Mouse (Mus musculus): ENCODE measurements around the gene Tlr9. TPM values are rescaled to one million over a fixed set of nuclear protein-coding genes. Genes with fewer than 3 reads are reported as not detected.

The Tlr9 gene
- polyA plus RNA-seq, 1 experiment from 2014 or later = 0.12 TPM

DNA sequence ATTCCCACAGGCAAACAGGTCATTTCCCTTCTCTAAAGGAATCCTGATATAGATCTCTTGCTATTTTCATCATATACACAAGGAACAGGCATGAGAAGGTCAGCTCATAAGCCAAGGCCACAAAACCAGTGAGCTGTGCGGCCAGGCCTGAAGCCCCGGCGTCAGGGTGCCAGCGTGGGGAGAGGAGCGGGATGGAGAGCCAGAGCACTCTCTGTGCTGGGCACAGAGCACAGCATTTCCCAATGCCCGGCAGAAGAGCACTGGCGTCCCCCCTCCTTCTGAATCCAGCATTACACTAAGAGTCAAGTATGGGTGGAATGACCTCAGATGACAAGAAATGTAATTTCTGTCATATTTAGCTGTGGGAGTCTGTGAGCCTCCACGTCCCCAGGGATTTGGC lies 15.0 kb downstream of the Tlr9 start:
- no peak overlapping the region for H3K27ac ChIP-seq
- no peak for ATAC-seq (ENCODE audit: insufficient number of reproducible peaks, low FRiP score, low TSS enrichment, low read depth)
- no peak overlapping the region for H3K4me2 ChIP-seq
- peaks cover 98% of the 10 kb centered on the region for H3K36me3 ChIP-seq
- H3K4me1 ChIP-seq = no peaks in the 10 kb centered on the region
- no peaks in the 10 kb centered on the region for H3K9me3 ChIP-seq
- H3K4me3 ChIP-seq = no peak overlapping the region
- 89% methylated on average over 8 of the region's 8 CpGs for WGBS
- H3K27me3 ChIP-seq = no peaks in the 10 kb centered on the region
- no peak overlapping the region for H3K9ac ChIP-seq

DNA sequence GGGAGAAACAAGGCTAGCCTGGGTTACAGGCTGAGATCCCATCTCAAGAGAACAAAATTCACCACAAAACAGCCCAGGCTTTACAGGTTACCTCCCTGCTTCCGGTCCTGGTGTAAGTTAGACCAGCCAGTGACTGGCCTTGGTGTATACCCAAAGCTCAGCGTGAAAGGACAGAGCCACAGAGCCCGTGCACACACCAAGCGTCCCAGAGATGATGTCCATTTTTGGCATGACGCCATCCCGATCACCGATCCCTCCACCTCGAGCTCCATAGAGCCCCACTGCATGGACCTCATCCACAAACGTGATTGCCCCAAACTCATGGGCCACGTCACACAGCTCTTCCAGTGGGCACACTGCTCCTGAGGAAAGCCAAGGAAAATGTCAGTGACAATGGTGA lies 15.5 kb downstream of the Tlr9 start:
- Histone ChIP-seq H3K4me3 (no peak overlapping the region), H3K27me3 (no peaks in the 10 kb centered on the region), H3K4me2 (no peak overlapping the region), H3K4me1 (0 out of 2 replicates have a peak, but pooled peaks cover under 1% of the 10 kb centered on the region), H3K9ac (no peak overlapping the region), H3K36me3 (peaks cover 99% of the 10 kb centered on the region), H3K9me3 (no peaks in the 10 kb centered on the region), H3K27ac (no peak overlapping the region)
- ATAC-seq (ENCODE audit: insufficient number of reproducible peaks, low FRiP score, low TSS enrichment, low read depth) = no peak
- 93% methylated on average over 10 of the region's 10 CpGs for WGBS

DNA sequence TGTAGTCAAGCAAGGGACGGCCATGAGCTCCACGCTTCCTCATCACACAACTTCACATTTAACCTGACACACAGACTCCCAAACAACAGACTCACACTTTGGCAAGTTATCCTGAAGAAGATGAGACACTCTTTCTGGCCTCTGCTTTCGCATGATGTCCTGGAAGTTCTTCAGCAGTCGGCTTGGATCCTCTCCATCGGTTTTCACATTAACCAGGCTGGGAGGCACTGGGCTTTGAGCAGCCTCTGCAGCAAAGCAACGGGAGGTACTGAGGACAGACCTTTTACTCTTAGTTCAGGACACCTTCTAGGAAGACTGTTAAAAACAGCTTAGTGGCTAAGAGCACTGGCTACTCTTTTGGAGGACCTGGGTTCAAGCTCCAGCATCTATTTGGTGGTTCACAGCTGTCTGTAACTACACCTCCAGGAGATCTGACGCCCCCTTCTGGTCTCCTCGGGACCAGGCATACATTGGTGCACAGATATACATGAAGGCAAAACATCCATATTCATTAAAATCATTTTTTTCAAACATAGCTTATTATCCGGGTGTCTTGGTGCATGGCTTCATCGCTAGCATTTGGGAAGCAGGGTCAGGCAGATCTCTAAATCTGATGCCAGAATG lies 19.3 kb downstream of the Tlr9 start:
- Histone ChIP-seq H3K4me1 (peaks cover 12% of the 10 kb centered on the region), H3K9ac (no peak overlapping the region), H3K27ac (no peak overlapping the region), H3K4me3 (no peak overlapping the region), H3K36me3 (peaks cover 73% of the 10 kb centered on the region), H3K4me2 (no peak overlapping the region), H3K27me3 (no peaks in the 10 kb centered on the region), H3K9me3 (no peaks in the 10 kb centered on the region)
- WGBS = 90% methylated on average over 10 of the region's 10 CpGs
- no peak for ATAC-seq (ENCODE audit: insufficient number of reproducible peaks, low FRiP score, low TSS enrichment, low read depth)

DNA sequence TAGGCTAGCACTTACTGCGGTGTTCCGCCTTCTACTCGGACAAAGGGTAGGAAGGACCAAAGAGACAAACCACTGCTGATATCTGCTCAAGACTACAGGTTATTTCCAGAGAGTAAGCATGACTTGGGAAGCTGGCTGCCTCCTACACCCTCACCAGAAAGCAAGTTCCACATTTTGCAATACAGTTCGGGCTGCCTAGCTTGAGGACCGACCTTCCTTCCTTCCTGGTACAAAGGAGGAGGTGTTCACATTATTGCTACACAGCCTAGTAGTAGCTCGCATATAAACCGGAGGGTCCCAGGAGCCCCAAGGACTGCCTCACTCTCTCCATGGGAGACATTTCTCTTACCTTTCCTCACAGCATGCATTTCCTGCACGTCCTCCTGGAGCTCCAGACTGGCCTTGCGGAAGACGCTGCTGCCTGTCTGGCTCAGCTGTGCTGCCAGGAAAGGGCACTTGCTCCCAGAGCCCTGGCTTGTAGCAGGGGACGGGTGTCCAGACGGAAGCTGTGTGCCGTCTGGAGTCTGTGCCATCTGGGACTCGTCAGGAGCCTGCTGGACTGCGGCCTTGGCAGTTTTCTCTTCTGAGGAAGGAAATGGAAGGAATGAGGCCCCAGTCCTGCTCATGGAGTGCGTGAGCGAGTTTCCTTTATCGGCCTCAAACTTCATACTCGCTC lies 20.6 kb downstream of the Tlr9 start:
- no peak overlapping the region for H3K4me3 ChIP-seq
- peaks cover 60% of the 10 kb centered on the region for H3K36me3 ChIP-seq
- no peak overlapping the region for H3K9ac ChIP-seq
- no peak overlapping the region for H3K4me2 ChIP-seq
- H3K4me1 ChIP-seq = peaks cover 19% of the 10 kb centered on the region
- ATAC-seq (ENCODE audit: insufficient number of reproducible peaks, low FRiP score, low TSS enrichment, low read depth) = no peak
- H3K27ac ChIP-seq = peak overlapping the region; percentile 59
- no peaks in the 10 kb centered on the region for H3K9me3 ChIP-seq
- H3K27me3 ChIP-seq = no peaks in the 10 kb centered on the region
- WGBS = 51% methylated on average over 19 of the region's 19 CpGs

DNA sequence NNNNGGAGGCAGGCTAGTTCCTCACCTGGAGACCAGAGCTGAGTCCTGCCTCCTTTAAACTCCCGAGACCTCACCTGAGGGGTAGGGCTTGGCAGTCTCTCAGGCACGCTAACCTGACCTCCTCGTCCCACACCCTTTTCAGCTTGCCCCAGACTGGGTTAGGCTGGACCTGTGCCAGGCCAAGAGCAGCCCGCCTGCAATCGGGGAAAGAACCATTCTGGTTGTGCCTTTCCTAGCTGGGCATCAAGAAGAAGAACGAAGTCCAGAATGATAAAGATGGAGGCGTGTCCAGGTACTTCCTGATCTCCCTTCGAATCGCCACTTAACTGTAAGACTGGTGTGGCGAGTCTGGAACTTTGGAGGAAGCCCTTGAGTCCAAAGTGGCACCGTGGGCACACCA lies 27.2 kb downstream of the Tlr9 start:
- H3K9ac ChIP-seq = no peak overlapping the region
- no peak overlapping the region for H3K4me3 ChIP-seq
- WGBS = 84% methylated on average over 11 of the region's 11 CpGs
- no peak for ATAC-seq (ENCODE audit: insufficient number of reproducible peaks, low FRiP score, low TSS enrichment, low read depth)
- H3K4me1 ChIP-seq = peaks cover 20% of the 10 kb centered on the region
- H3K27ac ChIP-seq = no peak overlapping the region
- no peaks in the 10 kb centered on the region for H3K9me3 ChIP-seq
- 0 out of 2 replicates have a peak, but pooled peaks cover 8% of the 10 kb centered on the region for H3K36me3 ChIP-seq
- H3K4me2 ChIP-seq = no peak overlapping the region
- H3K27me3 ChIP-seq = no peaks in the 10 kb centered on the region

DNA sequence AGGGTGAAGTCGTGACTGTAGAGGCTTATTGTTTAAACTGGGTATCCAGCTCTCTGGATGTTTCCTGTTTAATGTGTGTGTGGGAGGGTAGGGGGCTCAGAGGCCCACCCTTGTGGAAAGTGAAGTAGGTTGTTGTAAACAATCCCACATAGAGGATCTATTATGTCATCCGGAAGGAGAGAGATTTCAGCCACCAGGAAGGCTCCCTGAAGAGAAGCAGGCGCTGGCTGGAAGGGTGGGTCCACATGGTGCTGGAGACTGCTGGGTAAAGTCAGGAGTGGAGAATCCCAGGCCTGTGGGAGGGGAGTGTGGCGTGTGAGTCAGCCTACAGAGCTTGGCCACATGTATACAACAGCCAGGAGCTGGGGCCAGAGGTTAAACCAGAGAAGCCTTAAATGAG lies 27.8 kb downstream of the Tlr9 start:
- no peak overlapping the region for H3K9ac ChIP-seq
- H3K9me3 ChIP-seq = no peaks in the 10 kb centered on the region
- ATAC-seq (ENCODE audit: insufficient number of reproducible peaks, low FRiP score, low TSS enrichment, low read depth) = no peak
- no peak overlapping the region for H3K4me2 ChIP-seq
- H3K27ac ChIP-seq = no peak overlapping the region
- 50% methylated on average over 4 of the region's 4 CpGs for WGBS
- peaks cover 20% of the 10 kb centered on the region for H3K4me1 ChIP-seq
- 0 out of 2 replicates have a peak, but pooled peaks cover 2% of the 10 kb centered on the region for H3K36me3 ChIP-seq
- H3K27me3 ChIP-seq = no peaks in the 10 kb centered on the region
- H3K4me3 ChIP-seq = no peak overlapping the region

DNA sequence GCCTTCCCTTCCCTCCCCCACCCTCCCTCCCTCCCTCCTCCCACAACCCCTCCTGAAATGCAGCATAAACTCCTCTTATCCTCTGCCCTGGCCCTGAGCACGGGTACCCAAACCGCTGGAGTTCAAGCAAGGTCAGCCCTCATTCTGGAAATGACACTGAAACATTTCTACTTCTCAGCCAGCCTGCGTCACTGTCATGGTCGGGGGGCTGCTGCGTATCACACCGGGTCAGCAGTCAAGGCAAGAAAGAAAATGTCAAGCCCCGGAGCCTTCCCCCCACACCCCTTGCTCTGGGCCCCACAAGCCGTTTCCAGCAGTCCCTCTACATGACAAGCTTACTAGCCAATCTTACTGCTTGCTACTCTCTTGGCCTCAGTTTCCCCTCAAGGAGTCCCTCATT lies 28.7 kb downstream of the Tlr9 start:
- 75% methylated on average over 8 of the region's 8 CpGs for WGBS
- H3K27ac ChIP-seq = no peak overlapping the region

DNA sequence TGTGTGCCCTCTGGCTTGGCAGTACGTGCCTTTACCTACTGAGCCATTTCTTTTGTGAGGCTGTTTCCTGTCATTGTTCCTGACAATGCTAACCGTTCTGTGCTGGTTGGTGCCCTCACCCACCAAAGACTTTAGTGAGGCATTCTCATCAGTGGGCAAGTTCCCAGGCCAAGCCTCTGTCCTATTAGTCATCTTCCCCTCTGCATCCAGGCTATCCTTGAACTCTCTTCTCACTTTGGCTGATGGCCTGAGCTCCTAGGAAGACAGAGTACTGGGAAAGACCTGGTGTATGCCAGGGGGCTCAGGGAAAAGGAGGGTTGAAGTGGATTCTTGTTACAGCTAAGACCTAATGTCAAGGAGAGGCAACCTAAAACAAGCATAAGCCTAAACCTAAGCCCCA lies 31.6 kb downstream of the Tlr9 start:
- no peak overlapping the region for H3K4me2 ChIP-seq
- ATAC-seq (ENCODE audit: insufficient number of reproducible peaks, low FRiP score, low TSS enrichment, low read depth) = no peak
- no peaks in the 10 kb centered on the region for H3K27me3 ChIP-seq
- H3K4me3 ChIP-seq = no peak overlapping the region
- H3K9me3 ChIP-seq = no peaks in the 10 kb centered on the region
- no peaks in the 10 kb centered on the region for H3K36me3 ChIP-seq
- no peaks in the 10 kb centered on the region for H3K4me1 ChIP-seq
- H3K27ac ChIP-seq = no peak overlapping the region
- no peak overlapping the region for H3K9ac ChIP-seq
- 72% methylated on average over 2 of the region's 2 CpGs for WGBS

More for the DNA sequence above, 28.7 kb downstream of the Tlr9 start:
- Histone ChIP-seq H3K4me2 (no peak overlapping the region), H3K4me3 (no peak overlapping the region), H3K27me3 (no peaks in the 10 kb centered on the region), H3K9me3 (no peaks in the 10 kb centered on the region), H3K9ac (no peak overlapping the region), H3K4me1 (peaks cover 19% of the 10 kb centered on the region), H3K36me3 (no peaks in the 10 kb centered on the region)
- ATAC-seq (ENCODE audit: insufficient number of reproducible peaks, low FRiP score, low TSS enrichment, low read depth) = no peak

DNA sequence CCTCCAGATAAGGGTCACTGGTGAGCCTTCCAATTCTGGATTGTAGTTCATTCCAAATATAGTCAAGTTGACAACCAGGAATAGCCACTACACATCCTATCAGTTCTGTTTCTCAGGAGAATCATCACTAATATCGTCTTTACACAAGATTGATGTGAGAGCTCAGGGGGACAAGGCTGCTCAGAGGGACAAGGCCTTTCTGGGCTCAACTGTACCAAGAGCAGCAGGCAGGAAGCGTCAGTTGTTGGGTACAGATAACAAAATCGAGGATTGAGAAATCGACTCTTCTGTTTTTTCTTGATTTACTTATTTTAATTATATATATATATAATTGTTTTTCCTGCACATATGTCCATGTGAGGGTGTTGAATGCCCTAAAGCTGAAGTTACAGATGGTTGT lies 36.0 kb downstream of the Tlr9 start:
- H3K4me1 ChIP-seq = no peaks in the 10 kb centered on the region
- WGBS = 84% methylated on average over 4 of the region's 4 CpGs
- H3K4me3 ChIP-seq = no peak overlapping the region
- ATAC-seq (ENCODE audit: insufficient number of reproducible peaks, low FRiP score, low TSS enrichment, low read depth) = no peak
- no peaks in the 10 kb centered on the region for H3K27me3 ChIP-seq
- no peaks in the 10 kb centered on the region for H3K36me3 ChIP-seq
- no peak overlapping the region for H3K9ac ChIP-seq
- H3K9me3 ChIP-seq = no peaks in the 10 kb centered on the region
- no peak overlapping the region for H3K4me2 ChIP-seq
- no peak overlapping the region for H3K27ac ChIP-seq

DNA sequence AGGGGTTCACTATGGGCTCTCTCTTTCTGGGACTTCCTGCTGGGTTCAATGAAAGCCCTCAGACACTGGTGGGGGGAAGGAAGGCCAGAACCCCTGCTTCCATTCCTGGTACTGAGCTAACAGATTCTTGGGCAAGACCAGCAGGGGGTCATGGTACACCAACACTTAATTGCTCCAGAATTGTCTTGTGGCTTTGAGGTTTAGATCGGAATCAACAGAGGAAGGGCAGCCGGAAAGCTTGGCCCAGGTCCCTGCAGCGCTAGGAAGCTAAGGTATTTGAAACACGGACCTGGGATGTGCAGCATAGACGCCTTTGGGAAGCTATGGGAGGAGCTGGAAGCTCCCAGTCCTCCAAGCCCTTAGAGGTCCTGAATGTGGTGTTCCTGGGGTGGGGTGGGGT lies 36.6 kb downstream of the Tlr9 start:
- Histone ChIP-seq H3K36me3 (no peaks in the 10 kb centered on the region), H3K9ac (no peak overlapping the region), H3K4me1 (no peaks in the 10 kb centered on the region), H3K27ac (no peak overlapping the region), H3K4me3 (no peak overlapping the region), H3K4me2 (no peak overlapping the region), H3K9me3 (no peaks in the 10 kb centered on the region), H3K27me3 (no peaks in the 10 kb centered on the region)
- 66% methylated on average over 5 of the region's 5 CpGs for WGBS
- no peak for ATAC-seq (ENCODE audit: insufficient number of reproducible peaks, low FRiP score, low TSS enrichment, low read depth)

DNA sequence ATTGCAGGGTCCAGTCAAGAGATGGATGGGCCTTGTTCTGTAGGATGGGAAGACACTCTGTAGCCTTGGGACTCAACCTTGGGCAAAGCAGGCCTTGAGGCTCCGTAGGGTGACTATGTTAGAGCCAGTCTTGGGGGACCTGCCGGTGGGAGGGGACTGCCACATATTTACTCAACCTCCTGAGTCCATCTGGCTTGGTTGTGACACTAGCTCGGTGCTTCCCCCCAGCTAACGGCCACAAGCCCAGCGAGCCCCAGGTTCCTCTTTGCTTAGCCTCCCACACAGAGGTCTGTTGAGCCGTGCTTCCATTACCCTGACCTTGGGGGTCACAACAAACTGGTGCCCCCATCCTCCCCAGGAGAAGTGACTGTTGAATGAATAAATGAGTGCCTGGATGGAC lies 38.7 kb downstream of the Tlr9 start:
- no peaks in the 10 kb centered on the region for H3K27me3 ChIP-seq
- H3K27ac ChIP-seq = no peak overlapping the region

DNA sequence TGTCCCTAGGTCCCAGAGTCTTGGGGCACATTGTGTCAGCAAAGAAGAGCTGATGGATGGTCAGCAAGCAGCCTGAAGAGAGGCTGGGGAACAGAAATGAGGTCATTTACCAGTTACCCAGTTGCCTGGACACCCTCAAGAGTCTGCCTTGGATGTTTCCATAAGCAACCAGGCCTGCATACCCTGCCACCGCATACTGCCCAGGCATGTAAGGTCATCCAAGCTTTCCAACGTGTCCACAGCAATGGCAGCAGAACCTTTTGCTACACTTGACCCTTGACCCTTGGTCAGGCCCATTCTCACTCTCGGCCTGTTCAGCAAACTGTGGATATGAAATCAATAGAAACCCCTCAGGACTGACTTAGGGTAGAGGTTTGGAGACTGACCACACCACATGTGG lies 39.1 kb downstream of the Tlr9 start:
- no peaks in the 10 kb centered on the region for H3K36me3 ChIP-seq
- WGBS = 89% methylated on average over 3 of the region's 3 CpGs
- H3K4me1 ChIP-seq = 0 out of 2 replicates have a peak, but pooled peaks cover 2% of the 10 kb centered on the region
- no peak overlapping the region for H3K4me2 ChIP-seq
- no peak for ATAC-seq (ENCODE audit: insufficient number of reproducible peaks, low FRiP score, low TSS enrichment, low read depth)
- H3K4me3 ChIP-seq = no peak overlapping the region
- no peak overlapping the region for H3K9ac ChIP-seq
- H3K27me3 ChIP-seq = no peaks in the 10 kb centered on the region
- H3K9me3 ChIP-seq = no peaks in the 10 kb centered on the region
- H3K27ac ChIP-seq = no peak overlapping the region

More for the DNA sequence above, 38.7 kb downstream of the Tlr9 start:
- H3K4me3 ChIP-seq = no peak overlapping the region
- no peaks in the 10 kb centered on the region for H3K36me3 ChIP-seq
- no peaks in the 10 kb centered on the region for H3K9me3 ChIP-seq
- H3K4me2 ChIP-seq = no peak overlapping the region
- no peak for ATAC-seq (ENCODE audit: insufficient number of reproducible peaks, low FRiP score, low TSS enrichment, low read depth)
- H3K4me1 ChIP-seq = 0 out of 2 replicates have a peak, but pooled peaks cover 2% of the 10 kb centered on the region
- 82% methylated on average over 6 of the region's 6 CpGs for WGBS
- no peak overlapping the region for H3K9ac ChIP-seq
